Mouse (Mus musculus) embryo, embryonic 11.5 days (tissue): ENCODE measurements at regions not wholly inside any gene's neighbourhood (a gene's known extent, or its start where the extent isn't known, plus 50 kb on each side); places are given as distances from the start of the nearest gene placed in this dataset.
"Not testable (repeated sequence)": the region's sequence is repeated elsewhere in the genome, so short reads cannot be mapped to it uniquely, and the experiment has no call there.

Source experiments
- DNase-seq: peaks from one replicate; pipeline ENCODE4 v3.0.0-alpha.2; 2012; ENCODE audit warnings: low read depth, low spot score

DNA sequence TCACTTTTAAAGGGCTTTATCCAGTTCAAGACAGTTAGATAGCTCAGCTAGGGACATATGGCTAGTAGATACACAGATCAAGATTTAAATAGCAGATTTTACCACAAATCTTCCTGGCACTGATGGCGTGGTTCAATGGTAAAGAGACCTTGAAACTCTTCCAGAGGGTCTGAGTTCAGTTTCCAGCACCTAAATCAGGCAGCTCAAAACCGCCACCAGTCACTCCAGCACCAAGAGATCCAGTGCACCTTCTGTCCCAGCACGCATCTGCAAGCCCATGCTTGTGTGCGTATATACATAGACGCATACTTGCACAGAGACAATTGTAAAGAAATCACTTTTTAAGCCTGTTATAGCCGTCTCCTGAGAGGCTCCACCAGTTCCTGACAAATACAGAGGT, 454.0 kb upstream of the Jmjd1c start:
- no peak for DNase-seq

DNA sequence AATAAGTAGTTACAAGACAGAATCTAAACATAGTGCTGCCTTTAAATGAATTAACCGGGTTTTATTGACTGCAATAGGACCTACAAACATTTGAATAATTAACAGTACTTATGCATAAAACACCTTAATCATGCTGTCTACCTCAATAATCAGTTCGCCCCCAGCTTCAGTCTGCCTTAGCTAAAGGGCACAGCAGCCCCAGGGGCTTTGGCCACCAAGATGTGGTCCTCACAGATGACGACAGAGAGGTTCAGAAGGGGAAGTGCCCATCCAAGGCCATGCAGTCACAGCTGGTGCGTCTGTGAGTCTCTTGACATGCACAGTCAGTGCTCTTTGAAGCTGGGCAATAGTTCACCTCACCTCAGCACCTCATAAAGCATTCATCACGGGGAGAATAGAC, 452.8 kb upstream of the Jmjd1c start:
- DNase-seq, result no peak

DNA sequence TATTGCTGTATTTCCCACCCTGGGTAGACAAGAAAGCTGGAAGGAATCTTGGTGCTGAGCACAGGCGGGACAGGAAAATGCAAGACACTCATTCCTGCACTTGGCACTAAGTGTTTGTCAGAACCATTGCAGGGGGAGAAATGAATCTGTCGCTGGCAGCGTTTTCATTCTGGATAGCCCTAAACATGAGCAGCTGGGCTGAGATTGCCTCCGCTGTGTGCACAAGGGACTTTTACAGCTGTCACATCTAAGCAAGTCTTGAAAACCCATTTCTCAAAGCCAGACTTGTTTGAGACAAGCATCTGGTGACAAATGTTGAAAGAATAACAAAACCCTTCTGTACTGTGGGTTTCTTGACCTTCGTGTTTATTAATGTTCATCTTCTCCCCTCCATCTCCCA, 438.4 kb upstream of the Jmjd1c start:
- no peak for DNase-seq

DNA sequence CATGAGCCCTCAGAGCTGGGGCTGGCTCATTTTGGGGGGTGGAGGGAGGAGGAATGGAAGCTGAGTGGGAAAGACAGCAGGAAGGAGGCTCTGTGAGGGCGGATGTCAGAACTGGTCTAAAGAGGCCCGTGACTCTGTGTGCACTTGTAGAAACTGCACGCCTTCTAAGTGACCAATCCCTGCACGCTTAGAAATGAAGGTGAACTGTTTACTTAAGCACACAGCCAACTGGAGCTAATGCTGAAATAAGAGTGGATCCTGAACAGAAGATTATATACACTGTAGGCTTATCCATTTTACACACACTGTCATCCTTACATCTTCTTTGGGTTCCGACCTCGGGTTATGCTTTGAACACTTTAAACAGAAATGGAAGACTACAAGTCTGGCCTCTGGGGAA, 412.8 kb upstream of the Jmjd1c start:
- DNase-seq, result no peak

DNA sequence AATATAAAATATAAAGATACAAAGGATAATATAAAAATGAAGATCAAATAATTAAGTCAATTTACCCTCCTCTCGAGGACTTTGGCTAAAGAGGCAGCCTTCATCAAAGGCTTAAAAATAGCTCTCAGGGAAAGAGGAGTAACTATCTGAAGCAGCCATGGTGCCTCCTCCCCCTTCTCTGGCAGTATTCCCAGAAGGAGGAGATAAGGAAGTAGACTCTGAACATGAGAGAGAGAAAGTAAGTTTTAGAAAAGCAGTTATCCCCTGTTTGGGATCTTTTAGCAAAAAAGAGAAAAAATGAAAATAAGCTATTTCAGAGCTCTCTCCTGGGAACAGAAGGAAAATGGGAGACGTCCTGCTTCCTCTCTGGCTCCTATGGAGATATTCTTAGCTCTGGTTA, 406.7 kb upstream of the Jmjd1c start:
- DNase-seq, result not testable (repeated sequence)

DNA sequence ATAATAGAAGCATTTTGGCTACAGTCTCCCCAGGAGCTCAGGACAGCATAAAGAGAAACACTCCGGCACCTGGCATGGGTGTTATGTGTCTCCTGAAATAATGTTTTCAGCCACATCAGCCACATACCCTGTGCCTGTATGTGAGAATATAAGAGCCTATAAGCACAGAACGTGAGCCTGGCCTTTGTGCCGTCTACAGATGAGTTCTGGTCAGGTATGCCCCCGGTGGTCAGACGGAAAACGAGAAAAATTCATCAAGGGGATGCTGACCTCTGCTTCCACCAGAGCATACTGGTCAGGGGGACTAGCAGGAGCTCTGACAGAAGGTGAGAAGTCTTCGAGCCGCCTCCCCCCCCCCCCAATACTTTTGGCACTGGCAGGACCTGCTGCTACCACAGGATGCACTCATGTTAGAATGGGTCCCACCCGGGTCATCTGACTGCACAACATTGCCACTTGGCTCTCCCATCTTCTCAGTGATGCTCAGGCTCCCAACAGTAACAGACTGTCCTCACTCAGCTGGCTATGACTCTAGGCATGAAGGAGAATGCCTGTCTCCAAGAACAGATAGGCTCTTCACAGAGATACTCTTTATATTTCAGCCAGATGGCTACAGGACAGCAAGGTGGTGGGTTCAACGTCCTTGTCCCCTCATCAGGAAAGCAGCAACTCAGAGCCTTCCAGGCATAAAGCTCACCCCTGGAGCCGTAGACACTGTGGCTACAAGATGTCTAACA, 401.2 kb upstream of the Jmjd1c start:
- DNase-seq, result no peak

DNA sequence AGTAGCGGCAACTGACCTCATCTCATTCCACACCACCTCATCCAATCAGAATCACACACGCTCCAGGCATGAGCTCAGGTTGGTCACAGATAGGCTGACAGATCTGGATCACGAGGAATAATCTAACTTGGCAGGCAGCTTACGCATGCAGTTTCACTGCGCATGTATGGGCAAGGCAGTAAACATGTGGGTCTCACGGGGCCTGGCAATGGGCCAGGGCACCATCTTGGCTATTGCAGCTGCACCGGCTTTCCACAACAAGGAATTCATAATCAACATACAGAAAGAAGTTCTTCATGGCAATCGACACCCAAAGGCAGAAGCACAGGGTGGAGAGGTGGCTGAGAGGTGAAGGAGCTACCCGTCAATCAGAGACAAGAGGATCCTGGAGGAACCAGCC, 381.0 kb upstream of the Jmjd1c start:
- not testable (repeated sequence) for DNase-seq

DNA sequence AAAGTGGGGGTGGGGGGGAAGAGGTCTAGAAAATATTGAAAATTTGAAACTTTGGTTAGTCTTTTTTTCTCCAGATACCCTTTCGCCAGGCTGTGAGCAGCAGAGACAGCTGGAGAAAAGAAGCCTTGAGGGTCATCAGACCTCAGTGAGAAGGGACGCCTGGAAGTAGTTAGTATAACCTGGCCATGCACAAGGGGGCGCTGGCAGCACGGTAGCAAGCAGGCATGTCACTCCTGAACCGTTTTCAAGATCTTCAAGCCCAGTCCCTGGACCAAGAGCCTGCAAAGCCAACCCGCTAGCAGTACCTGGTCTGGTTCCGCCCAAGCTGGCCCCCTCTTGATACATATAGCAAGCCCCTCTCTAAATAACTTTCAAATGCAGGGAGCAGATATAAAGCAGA, 378.0 kb upstream of the Jmjd1c start:
- DNase-seq, result no peak

DNA sequence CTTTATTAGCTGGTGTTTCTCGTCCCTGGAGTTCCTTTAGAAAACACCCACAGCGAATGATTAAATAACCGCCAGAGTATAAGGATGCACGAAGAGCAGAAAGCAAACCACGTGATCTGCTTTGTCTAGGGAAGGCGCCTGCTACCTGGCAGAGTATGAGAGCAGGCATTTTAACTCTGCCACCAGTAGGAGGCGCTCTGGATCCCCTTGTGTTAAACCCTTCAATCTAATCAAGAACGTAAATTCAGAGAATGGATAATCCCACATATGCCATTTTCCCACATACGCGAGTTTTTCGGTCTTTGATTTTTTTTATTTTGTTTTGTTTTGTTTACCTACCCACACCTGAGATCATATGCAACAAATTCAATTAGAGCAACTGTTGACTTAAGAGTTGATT, 376.1 kb upstream of the Jmjd1c start:
- no peak for DNase-seq

DNA sequence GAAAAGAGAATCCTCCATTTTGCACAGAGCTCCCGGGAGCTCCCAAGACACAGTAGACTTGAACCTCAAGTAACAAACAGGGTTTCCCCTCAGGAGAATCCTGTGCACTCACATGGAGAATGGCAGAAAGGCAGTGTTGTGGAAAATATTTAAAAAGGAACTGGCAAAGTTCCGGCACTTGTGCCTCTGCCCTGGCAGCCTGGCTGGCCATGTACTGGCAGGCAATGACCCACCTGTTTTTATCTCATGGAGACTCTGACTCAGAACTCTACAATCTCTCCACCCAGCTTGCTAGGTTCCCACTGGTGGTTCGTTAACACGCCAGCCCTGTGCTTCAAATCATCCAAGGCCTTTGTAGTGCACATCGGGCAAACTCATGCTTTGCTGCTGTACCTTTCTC, 362.3 kb upstream of the Jmjd1c start:
- DNase-seq, result no peak

DNA sequence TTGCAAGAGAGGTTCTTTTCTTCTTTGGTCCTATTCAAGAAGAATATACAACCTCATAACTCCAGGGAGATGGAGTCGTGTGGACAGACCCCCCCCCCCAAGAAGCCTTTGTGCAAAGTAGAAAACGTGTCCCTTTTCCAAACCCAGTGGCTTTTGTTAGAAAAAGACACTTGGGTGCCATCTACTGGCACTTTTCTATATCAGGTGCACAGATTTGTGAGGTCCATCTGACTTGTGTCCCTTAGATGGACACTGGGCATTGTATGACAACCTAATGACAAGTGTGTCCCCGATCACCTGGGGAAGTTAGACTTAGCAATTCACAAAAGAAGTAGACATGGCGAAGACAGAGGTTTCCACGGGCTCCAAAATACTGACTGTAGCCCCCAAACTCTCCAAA, 361.1 kb upstream of the Jmjd1c start:
- DNase-seq, result peak; percentile 5

DNA sequence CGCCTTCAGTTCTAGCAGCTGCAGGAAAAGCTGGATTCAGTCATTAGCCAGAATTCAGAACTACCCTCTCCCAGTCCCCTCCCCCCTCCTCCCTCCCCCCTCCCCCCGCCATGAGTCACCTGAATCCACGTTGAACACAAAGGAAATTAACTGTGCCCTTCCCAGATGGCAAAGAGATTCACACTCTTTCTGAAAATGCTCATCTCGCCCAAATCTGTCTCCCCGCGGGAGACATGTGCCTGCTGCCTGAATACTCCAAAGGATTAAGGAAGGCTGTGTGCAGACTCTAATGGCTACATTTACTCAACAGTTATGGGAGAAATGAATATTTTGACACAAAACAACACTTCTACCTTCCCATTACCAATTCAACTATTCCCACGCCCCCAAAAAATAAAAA, 356.9 kb upstream of the Jmjd1c start:
- no peak for DNase-seq

DNA sequence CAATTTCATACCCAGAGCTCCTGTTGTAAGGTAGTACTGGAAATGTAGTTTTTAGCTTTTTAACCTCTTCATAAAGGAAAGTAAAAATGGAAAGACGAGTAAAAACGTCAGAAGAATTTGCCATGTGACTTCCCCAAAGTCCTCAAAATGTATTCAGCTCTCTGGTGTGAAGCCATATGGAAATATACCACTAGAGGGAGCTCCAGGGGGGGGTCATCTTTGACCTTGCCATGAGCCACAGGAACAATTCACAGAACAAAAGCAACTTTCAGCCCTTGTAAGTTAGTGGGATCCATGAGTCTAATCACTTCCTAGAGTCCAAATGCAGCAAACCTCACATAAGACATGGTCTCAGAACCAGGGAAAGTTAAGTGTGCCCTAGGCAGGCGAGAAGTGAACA, 354.1 kb upstream of the Jmjd1c start:
- DNase-seq, result peak; percentile 7

DNA sequence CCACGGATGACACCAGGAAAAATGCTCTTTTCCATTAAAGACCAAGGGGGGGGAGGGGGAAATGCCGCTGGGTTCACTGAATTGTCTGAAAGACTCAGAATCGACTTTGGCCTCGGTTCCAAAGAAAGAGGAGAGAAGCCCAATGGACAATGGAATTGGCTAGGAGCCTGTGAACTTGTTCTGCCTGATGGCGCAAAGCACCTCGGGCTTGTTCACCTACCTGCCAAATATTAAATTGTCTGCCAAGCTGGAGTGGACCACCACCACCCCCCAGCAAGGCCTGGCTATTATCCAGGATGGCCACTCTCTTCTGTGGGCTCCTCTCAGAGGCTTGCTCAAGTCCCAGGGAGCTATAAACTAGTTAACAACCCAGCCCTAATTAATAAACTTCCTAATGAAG, 352.7 kb upstream of the Jmjd1c start:
- DNase-seq, result no peak

DNA sequence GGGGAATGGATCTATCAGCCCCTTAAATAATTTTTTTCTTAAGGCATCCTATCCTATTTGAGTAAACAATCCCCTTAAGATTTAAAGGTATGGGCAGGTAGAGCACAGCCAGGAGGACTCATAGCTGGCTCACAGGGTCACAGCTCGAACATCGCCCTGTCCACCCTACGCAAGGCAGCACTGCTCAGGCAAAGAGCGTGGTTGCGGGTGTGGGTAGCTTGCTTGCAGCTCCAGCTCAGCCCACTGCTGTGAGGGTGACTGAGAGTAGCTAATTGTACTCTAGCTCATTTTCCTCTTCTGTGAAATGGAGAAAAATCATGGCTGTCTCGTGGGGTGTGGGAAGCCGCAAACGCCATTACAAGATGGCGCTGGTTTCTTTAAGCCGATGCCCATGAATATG, 350.1 kb upstream of the Jmjd1c start:
- no peak for DNase-seq

DNA sequence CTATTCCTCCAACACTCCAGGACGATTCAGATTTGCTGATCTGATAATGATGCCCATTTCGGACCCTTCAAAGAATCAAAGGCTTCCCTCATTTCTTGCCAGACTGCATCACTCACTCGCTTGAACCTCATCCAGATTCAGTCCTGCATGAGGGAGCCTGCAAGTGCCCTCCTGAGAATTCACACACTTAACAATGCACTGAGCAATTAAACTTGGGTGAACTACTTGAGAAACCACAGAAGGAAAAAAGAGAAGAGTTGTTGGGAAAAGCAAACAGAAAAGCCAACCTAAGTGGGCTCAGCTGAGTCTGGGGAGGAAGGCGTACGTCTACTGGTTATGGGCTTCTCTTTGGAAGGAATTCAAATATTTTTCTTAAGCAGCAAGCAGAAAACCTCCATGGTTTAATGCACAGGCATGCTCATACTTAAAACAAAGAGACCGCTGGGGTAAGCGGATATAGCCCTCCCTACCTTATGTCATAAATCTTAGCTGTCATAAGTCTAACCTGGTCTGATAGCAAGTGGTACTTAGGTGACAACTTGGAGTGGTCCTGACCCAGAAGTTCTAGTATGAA, 343.6 kb upstream of the Jmjd1c start:
- DNase-seq, result no peak

DNA sequence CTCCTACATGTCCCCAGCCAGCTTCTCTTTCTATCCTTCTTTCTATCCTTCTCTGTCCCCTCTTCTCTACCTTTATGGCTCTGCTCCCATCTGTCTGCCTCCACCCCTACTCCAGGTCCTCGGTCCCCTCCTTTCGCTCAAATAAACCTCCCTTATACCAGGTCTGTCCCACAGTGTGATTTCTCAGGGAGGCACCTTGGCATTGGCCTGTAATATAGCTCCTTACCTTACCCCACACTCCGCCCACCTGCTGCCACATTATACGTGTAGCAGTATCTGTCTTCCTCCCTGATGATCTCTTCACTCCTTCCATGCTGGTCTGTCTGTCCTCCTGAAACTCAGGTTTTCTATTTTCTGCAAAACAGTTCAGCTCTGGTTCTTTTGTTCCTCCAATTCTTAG, 339.1 kb upstream of the Jmjd1c start:
- no peak for DNase-seq

DNA sequence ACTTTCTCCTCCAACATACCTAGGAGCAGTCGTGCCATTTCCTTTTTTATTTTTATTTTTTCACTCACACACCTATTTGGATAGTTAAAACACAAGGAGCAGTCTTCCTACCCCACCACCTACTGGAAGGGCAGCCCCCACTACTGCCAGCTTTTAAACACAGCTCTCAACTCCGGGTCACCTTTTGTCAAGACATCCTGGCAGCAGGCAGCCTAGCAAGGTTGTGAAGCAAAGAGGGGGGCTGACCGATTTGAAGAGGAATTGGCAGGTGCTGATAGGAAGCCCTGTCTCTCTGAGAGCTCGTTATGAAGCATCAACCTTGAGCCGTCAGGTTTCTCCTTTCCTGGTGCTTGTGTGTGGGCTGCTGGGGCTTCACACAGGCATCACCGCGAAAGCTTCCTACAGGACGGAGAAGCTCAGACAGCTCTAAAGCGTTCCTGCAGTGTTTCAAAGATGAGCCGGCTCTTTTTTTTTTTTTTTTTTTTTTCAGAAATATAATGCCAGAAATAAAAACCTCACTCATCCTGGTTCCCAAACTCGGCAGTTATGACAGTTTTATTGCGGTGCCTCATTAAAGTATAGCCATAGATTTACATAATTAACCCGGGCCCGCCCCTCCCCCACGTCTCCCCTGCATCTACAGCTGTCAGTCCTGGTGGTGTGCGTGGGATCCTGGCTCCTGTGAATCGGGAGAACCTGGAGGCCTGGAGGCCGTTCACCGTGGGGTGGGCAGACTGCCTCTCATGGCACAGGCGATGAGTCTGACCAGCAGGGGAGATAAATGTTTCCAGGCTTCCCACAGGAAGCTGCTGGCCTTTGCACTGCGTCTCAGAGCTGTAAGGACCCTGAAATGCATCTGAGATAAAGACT, 325.5 kb upstream of the Jmjd1c start:
- DNase-seq, result no peak

DNA sequence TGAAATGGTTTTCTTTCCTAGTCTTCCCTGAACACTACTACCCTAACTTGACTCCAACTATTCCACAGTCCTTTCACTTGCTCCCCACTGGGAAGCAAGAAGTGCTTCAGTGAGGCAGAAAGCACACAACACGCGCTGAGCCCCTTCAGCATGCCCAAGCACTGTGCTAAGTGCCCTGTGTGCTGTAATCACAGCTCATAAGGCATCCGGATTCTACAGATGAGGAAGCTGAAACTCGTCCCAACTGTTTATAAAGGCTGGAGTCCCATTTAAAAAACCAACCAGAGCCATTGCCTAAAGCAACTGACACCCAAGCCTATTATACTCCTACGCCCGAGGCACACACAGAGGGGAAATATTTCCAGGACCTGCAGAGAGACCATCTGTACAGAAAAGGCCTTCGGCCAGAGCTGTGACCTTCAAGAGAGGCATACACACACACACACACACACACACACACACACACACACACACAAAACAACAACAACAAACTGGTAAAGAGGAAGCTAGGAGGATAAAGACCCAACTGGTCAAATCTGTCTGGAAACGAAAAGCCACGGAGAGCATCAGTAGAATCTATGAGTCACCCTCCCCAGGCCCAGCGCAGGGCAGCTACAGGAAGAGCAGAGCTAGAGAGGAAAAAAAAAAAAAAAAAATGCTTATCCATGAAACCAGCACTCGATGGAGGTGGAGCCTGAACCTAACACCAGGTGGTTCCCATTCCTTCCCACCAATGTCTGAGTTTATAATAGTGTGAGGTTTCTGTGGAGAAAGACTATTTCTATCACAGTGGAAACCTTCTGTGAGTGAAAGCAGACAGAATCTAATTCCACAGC, 315.4 kb upstream of the Jmjd1c start:
- DNase-seq, result no peak

DNA sequence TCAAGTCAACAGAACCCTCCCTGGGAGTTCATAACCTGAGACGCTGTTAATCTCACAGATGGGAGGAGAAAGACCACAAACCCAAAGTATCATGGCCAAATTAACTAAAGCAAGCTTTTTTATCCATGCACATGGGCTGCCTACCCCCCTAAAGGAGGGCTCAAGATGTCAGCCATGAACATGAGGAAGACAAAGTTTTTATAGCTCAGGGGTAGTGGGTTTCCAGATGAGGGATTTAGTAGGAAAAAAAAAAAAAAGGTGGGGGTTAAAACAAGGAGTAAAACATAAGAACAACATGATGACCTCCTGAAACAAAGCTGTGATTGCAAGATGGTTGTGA, 314.8 kb upstream of the Jmjd1c start:
- no peak for DNase-seq

DNA sequence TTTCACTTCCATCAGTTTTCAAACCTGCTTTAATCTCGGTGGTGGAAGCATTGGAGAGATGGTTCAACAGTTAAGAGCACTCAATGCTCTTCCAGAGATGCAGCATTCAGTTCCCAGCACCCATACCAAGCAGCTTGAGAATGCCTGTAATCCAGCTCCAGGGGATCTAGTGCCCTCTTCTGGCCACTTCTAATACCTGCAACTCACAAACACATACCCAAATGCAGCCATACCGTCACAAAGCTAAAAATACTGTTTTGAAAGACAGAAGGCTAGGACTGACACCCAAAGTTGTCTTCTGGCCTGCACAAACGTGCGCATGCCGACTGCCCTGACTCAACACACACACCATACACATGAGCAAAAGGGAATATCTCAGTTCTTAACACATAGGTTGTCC, 313.9 kb upstream of the Jmjd1c start:
- DNase-seq, result no peak

DNA sequence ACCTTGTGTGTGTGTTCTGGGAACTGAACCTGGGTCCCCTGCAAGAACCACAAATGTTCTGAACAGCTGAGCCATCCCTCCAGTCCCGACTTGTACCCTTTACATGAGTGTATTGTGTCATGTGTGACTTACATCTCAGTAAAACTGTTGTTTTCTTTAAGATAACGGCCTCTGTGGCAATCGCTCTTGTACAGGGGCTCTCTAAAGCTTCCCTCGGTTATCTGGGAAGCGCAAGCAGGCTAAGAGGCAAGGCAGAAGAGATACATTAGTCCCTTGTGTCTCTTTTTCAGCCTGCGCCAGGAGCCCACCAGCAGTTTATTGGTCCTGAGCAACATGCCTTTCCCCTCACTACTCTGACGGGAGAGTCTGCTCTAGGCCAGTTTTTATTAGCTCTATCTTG, 308.1 kb upstream of the Jmjd1c start:
- no peak for DNase-seq
